Mouse (Mus musculus) bone marrow, adult 2 months (tissue): Measurements from ENCODE around the gene Dysf.

Experiments
- CTCF ChIP-seq: fragments of 200-500 bp; IDR thresholded peaks from 2 replicates; pipeline ENCODE4 v1.5.1; 2011; ENCODE audit warnings: low read length, control low read depth; ENCODE audit not compliant: control insufficient read depth, insufficient read depth
- POLR2A ChIP-seq: fragments of 200-500 bp; IDR thresholded peaks from 2 replicates; pipeline ENCODE4 v1.6.1; 2011; ENCODE audit warnings: low read depth, mild to moderate bottlenecking, control low read depth, low read length, borderline replicate concordance; ENCODE audit not compliant: control insufficient read depth

DNA sequence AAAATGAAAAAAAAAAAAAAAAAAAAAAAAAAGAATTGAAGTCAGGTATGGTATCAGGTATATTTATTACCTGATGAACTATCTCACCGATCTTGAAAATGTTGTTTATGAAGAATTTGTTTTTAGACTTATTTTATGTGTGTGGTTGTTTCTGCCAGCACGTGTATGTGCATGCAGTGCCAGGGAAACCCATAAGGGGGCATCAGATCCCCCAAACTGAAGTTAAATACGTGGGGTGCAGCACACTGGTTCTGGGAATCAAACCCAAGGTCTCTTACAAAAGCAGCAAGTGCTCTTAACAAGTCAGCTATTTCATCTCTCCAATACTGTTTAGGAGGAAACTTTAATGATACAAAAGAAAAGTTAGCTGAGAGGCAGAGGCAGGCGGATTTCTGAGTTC, 4.1 kb upstream of the Dysf start:
- TF ChIP-seq CTCF, result no peak
- no peak for TF ChIP-seq POLR2A
